Mouse (Mus musculus) midbrain, postnatal 0 days (tissue): ENCODE measurements at regions not wholly inside any gene's neighbourhood (a gene's known extent, or its start where the extent isn't known, plus 50 kb on each side); places are given as distances from the start of the nearest gene placed in this dataset.
A peak's percentile ranks its signal among the peaks of the same experiment; 100 is the strongest.

Experiments used
- ATAC-seq: fragments of 200-750 bp; cut with Nextera tagmentation; 2 replicates; pipeline ENCODE4 v1.8.0; 2017; ENCODE audit warnings: moderate number of reproducible peaks, mild to moderate bottlenecking, moderate TSS enrichment, moderate library complexity; ENCODE audit not compliant: low FRiP score
- DNase-seq: peaks from one replicate; pipeline ENCODE4 v3.0.0-alpha.2; 2015; ENCODE audit warnings: low spot score
- H3K27ac ChIP-seq: fragments of 300-500 bp; sonication (generic); 2 replicates; pipeline ENCODE4 v1.5.1; 2014; ENCODE audit warnings: low read depth, mild to moderate bottlenecking, low read length, mixed read lengths
- H3K27me3 ChIP-seq: fragments of 300-500 bp; sonication (generic); 2 replicates; pipeline ENCODE4 v1.6.1; 2014; ENCODE audit warnings: low read length, control low read depth, mixed read lengths; ENCODE audit not compliant: insufficient read depth
- H3K36me3 ChIP-seq: fragments of 300-500 bp; sonication (generic); 2 replicates; pipeline ENCODE4 v1.6.1; 2014; ENCODE audit warnings: low read length, control low read depth, mixed read lengths; ENCODE audit not compliant: insufficient read depth
- H3K4me1 ChIP-seq: fragments of 300-500 bp; sonication (generic); 2 replicates; pipeline ENCODE4 v1.6.1; 2014; ENCODE audit warnings: mild to moderate bottlenecking, control low read depth, antibody characterized with exemption, low read length, mixed read lengths; ENCODE audit not compliant: insufficient read depth
- H3K4me2 ChIP-seq: fragments of 300-500 bp; sonication (generic); 2 replicates; pipeline ENCODE4 v1.6.1; 2014; ENCODE audit warnings: low read depth, mild to moderate bottlenecking, low read length, mixed read lengths; ENCODE audit not compliant: poor library complexity, severe bottlenecking
- H3K4me3 ChIP-seq: fragments of 300-500 bp; sonication (generic); 2 replicates; pipeline ENCODE4 v1.5.1; 2014; ENCODE audit warnings: low read depth, mild to moderate bottlenecking, low read length, moderate library complexity
- H3K9ac ChIP-seq: fragments of 300-500 bp; sonication (generic); replicated peaks from 2 replicates; pipeline ENCODE4 v1.6.1; 2014; ENCODE audit warnings: mild to moderate bottlenecking, low read length, moderate library complexity, mixed read lengths; ENCODE audit not compliant: poor library complexity, severe bottlenecking
- H3K9me3 ChIP-seq: fragments of 300-500 bp; sonication (generic); 2 replicates; pipeline ENCODE4 v1.6.1; 2016; ENCODE audit warnings: low read length, control low read depth
- CTCF ChIP-seq: IDR thresholded peaks from 2 replicates; pipeline ENCODE4 v1.5.1; 2016; ENCODE audit warnings: antibody characterized with exemption, mild to moderate bottlenecking
- WGBS: fragments of 180-500 bp; shearing (Covaris S2); extraction: QIAGEN DNeasy Blood & Tissue Kit; methylation state at CpG from one replicate; pipeline ENCODE4 v1.1.7; 2014; 5-methylcytosine and 5-hydroxymethylcytosine counted together

GRCm38 (mm10) chr8:35144401-35144800 lies 621.2 kb upstream of the Gm19410 start:
- Histone ChIP-seq H3K4me1 (peaks cover 3% of the 10 kb centered on the region; the same call in 1 of the 2 replicates), H3K36me3 (no peaks in the 10 kb centered on the region), H3K4me2 (no peak overlapping the region), H3K27ac (no peak overlapping the region), H3K27me3 (no peaks in the 10 kb centered on the region), H3K9me3 (no peaks in the 10 kb centered on the region), H3K9ac (no peak overlapping the region), H3K4me3 (no peak overlapping the region)
- ATAC-seq (no peak), DNase-seq (no peak)
- no peak for TF ChIP-seq CTCF
- 81% methylated on average over 4 of the region's 4 CpGs for WGBS

GRCm38 (mm10) chr8:35147481-35147880 lies 618.1 kb upstream of the Gm19410 start:
- H3K4me3 ChIP-seq: no peak overlapping the region
- no peak overlapping the region for H3K9ac ChIP-seq
- ATAC-seq (no peak), DNase-seq (no peak)
- no peak overlapping the region for H3K27ac ChIP-seq
- peaks cover 3% of the 10 kb centered on the region; the same call in 1 of the 2 replicates for H3K4me1 ChIP-seq
- TF ChIP-seq CTCF: no peak
- no peak overlapping the region for H3K4me2 ChIP-seq
- H3K9me3 ChIP-seq: no peaks in the 10 kb centered on the region
- H3K36me3 ChIP-seq: no peaks in the 10 kb centered on the region
- 81% methylated on average over 8 of the region's 8 CpGs for WGBS
- H3K27me3 ChIP-seq: no peaks in the 10 kb centered on the region

- no peak overlapping the region for H3K4me3 ChIP-seq
- no peak for TF ChIP-seq CTCF
- WGBS: 96% methylated on average over 8 of the region's 8 CpGs
- no peaks in the 10 kb centered on the region for H3K36me3 ChIP-seq
- no peak overlapping the region for H3K4me2 ChIP-seq
- no peak overlapping the region for H3K27ac ChIP-seq
- no peak for DNase-seq
- ATAC-seq: no peak
- no peaks in the 10 kb centered on the region for H3K27me3 ChIP-seq
- H3K9me3 ChIP-seq: no peaks in the 10 kb centered on the region
- H3K4me1 ChIP-seq: peaks cover 2% of the 10 kb centered on the region; the same call in 1 of the 2 replicates
- no peak overlapping the region for H3K9ac ChIP-seq
Measured at GRCm38 (mm10) chr8:35147967-35148366, 617.6 kb upstream of the Gm19410 start.

GRCm38 (mm10) chr8:35152585-35152984 lies 613.0 kb upstream of the Gm19410 start:
- no peak overlapping the region for H3K9ac ChIP-seq
- no peak for TF ChIP-seq CTCF
- H3K27ac ChIP-seq: no peak overlapping the region
- H3K4me2 ChIP-seq: no peak overlapping the region
- H3K36me3 ChIP-seq: no peaks in the 10 kb centered on the region
- ATAC-seq: no peak
- DNase-seq: no peak
- no peaks in the 10 kb centered on the region for H3K27me3 ChIP-seq
- no peaks in the 10 kb centered on the region for H3K9me3 ChIP-seq
- no peak overlapping the region for H3K4me3 ChIP-seq
- WGBS: 82% methylated on average over 8 of the region's 8 CpGs
- H3K4me1 ChIP-seq: no peaks in the 10 kb centered on the region

- no peaks in the 10 kb centered on the region for H3K9me3 ChIP-seq
- no peaks in the 10 kb centered on the region for H3K36me3 ChIP-seq
- WGBS: 27% methylated on average over 5 of the region's 5 CpGs
- ATAC-seq: no peak
- H3K27ac ChIP-seq: no peak overlapping the region
- H3K4me3 ChIP-seq: no peak overlapping the region
- no peak for DNase-seq
- no peak overlapping the region for H3K4me2 ChIP-seq
- no peak for TF ChIP-seq CTCF
- H3K4me1 ChIP-seq: 0 out of 2 replicates have a peak, but pooled peaks cover 3% of the 10 kb centered on the region
- H3K9ac ChIP-seq: no peak overlapping the region
- no peaks in the 10 kb centered on the region for H3K27me3 ChIP-seq
Measured at GRCm38 (mm10) chr8:35156272-35156671, 609.3 kb upstream of the Gm19410 start.

GRCm38 (mm10) chr8:35157711-35158110 lies 607.9 kb upstream of the Gm19410 start:
- H3K36me3 ChIP-seq: no peaks in the 10 kb centered on the region
- H3K9me3 ChIP-seq: no peaks in the 10 kb centered on the region
- H3K4me1 ChIP-seq: 0 out of 2 replicates have a peak, but pooled peaks cover 3% of the 10 kb centered on the region
- DNase-seq: no peak
- 0 out of 2 replicates have a peak overlapping the region, but pooled peaks have one; percentile 5 for H3K4me2 ChIP-seq
- no peak for ATAC-seq
- no peaks in the 10 kb centered on the region for H3K27me3 ChIP-seq
- no peak overlapping the region for H3K9ac ChIP-seq
- H3K27ac ChIP-seq: no peak overlapping the region
- 48% methylated on average over 6 of the region's 6 CpGs for WGBS
- H3K4me3 ChIP-seq: no peak overlapping the region
- TF ChIP-seq CTCF: no peak
